Mouse (Mus musculus): ENCODE data around the gene Thbs2.
"Not testable (repeated sequence)": the region's sequence is repeated elsewhere in the genome, so short reads cannot be mapped to it uniquely, and the experiment has no call there.

Thbs2 gene

DNA sequence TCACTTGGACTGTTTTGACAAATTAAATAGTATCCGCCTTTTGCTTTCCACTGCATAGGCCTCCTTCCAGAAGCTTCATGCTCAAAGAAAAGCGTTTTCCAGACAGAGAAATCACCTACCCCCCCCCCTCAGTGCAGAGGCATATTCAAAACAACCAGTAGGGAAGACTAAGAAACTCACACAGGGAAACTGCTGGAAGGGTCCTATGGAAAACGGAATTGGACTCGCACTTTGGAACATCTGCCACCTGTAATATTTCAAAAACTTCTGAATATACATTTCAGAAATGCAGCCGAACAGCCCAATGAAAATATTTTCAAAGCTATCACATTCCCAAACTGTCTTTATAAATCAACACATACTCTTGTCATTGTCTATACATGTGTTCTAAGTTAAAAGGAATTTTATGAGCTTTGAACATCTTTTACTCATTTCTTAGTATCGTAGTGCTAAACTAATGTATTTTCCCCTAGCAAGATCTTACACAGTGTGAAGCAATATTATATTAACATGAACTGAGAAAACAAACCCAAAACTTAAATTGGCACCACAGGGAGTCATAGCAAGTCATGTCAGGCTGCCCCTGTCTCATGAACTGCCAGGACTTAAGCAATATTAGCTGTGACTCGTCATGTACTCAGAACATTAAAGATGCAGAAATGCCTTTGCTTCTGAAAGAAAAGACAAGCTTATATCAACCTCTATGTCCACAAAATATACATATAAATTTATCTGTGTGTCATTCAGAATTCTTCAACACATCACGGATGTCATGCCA lies 58.3 kb downstream of the Thbs2 start:
- DNase-seq (ENCODE audit: low spot score in 2 of 2) = no peak

DNA sequence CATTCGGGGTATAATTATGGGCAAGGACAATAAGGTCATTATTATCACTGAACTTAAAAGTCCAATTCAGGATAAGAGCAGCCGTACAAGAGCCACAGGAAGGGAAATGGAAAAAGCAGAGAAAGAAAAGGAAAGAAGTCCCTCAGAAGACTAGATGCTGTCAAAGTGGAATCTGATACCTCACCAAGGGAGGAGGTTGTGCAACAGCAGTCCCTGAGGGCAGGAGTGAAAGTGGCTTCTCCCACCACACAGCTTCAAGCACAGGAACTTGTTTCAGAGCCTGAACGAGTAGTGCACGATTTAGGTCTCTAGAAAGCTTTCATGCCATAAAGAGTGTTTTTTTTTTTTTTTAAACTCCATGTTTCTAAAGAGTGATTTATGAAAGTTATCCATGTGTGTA lies 65.1 kb downstream of the Thbs2 start:
- DNase-seq (ENCODE audit: low spot score in 2 of 2) = no peak

DNA sequence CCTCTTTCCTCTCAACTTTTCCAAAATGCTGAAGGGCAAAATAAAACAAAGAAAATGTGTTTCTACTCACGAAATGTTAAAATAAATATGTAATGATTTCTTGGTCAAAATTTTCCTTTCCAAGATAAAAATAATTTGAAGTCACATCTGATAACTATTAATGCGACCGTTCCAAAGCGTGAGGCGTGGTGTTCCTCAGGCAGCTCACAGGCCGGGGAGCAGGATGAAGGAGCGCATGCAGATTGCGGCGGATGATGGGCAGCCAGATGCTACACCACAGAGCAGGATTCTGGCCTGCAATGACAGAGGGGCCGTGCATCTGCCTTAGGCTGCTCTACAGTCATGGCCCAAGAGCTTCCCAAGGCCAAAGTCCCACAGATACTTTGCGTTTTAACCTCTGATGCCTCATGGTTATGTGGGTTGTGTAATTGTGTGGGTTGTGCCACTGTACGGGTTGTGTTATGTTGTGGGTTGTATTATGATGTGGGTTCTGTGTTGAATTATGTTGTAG lies 66.2 kb downstream of the Thbs2 start:
- no peak for DNase-seq (ENCODE audit: low spot score in 2 of 2)

DNA sequence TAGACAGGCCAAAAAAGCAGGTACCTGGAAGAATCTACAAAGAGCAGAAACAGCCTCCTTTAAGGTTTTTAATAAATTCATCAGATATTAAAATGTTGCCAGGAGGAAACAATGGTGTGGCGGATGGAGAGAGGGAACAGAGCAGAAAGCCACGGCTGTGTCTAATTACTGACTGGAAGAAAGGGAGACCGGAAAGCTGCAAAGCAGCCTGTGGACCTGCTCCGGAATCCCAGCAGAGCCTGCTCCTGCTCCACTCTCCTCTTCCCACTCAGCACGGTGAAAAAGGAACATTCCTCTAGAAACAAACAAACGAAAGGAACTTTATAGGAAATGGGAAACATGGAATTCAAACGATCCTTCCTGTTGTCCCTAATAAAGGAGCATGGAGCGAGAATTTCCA lies 69.6 kb downstream of the Thbs2 start:
- no peak for DNase-seq (ENCODE audit: low spot score in 2 of 2)

DNA sequence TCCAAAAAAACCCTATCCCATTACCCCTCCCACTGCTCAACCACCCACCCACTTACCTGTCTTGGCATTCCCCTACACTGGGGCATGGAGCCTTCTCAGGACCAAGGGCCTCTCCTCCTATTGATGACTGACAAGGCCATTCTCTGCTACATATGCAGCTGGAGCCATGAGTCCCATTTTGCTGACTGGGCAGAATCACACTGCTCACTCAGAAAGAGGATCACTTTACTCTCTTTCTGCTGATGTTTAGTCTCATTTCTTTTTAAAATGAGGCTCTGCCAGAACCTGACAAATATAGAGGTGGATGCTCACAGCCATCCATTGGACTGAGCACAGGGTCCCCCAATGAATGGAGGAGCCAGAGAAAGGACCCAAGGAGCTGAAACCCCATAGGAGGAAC lies 73.0 kb downstream of the Thbs2 start:
- not testable (repeated sequence) for DNase-seq (ENCODE audit: low spot score in 2 of 2)

DNA sequence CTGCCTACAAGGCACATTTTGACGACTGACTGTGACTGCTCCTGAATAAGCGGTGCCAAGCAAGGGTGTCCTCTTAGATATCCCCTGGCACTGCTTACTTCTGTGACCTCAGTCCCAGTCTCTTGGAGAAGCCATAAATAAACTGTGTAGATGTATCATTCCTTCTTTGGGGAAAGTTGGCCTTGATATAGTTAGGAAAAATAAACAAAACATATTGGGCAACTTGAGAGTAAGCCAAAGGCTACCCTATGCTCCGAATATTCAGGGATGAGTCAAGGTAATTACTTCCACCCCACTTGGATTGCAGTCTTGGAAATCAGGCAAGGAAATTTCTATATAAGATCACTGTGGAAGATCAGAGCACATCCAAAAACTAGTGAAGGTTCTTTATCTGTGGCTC lies 74.0 kb downstream of the Thbs2 start:
- no peak for DNase-seq (ENCODE audit: low spot score in 2 of 2)

DNA sequence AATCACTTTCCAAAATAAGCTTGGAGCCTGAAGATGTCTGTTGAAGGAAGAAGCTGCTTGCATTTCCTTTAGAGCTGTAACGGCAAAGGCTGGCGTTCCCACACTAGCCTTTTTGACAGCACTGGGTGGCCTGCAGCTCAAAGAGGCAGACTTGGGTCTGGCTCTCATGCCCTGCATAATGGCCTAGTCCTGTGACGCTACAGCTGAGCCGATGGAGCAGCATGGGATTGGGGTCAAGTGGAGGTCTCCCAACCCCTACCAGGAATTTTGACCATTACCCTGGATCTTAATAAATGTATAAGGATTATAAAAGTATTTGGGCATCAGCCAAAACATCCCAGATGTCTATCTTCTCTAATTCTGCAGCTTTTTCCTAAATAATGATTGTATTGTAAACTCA lies 75.0 kb downstream of the Thbs2 start:
- DNase-seq (ENCODE audit: low spot score in 2 of 2) = no peak
